Mouse (Mus musculus) cerebellum, adult 2 months (tissue): ENCODE measurements around the gene Snx5.

Experiments used
- CTCF ChIP-seq: fragments of 200-500 bp; IDR thresholded peaks from 2 replicates; pipeline ENCODE4 v1.5.1; 2011; ENCODE audit warnings: low read depth, mild to moderate bottlenecking, control low read depth, low read length, moderate library complexity, borderline replicate concordance; ENCODE audit not compliant: insufficient read depth
- POLR2A ChIP-seq: fragments of 200-500 bp; IDR thresholded peaks from 2 replicates; pipeline ENCODE4 v1.6.1; 2011; ENCODE audit warnings: low read length, control low read depth, borderline replicate concordance; ENCODE audit not compliant: insufficient read depth

DNA sequence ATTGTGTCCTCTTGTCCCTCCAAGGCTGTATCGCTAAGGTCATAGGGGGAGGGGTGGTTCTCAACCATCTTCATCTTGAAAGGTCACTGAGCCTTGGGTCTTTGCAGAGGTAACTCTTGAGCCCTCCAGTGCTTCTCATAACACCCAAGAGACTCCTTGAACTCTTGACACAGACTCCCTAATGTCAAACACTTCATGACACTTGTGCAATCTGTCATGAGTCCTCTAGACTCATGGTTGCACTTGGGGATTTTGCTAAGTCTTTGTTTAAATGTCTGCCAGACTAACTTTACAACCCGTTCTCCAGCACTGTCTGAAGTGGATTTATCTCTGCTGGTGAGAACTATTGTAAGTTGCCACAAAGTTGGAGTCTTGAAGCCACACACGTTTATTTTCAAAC, 61.3 kb downstream of the Snx5 start:
- TF ChIP-seq POLR2A (no peak), CTCF (no peak)
